Mouse (Mus musculus) thymus, adult 2 months (tissue): ENCODE data around the gene Cmtm1. TPM values are rescaled to one million over a fixed set of nuclear protein-coding genes. Genes with fewer than 3 reads are reported as not detected.

ENCODE experiments used
- DNase-seq: peaks from one replicate; pipeline ENCODE4 v3.0.0; 2021
- H3K27ac ChIP-seq: fragments of 200-500 bp; 2 replicates; pipeline ENCODE4 v1.5.1; 2012; ENCODE audit warnings: low read length, control low read depth; ENCODE audit not compliant: control insufficient read depth, insufficient read depth
- H3K27me3 ChIP-seq: fragments of 200-500 bp; 2 replicates; pipeline ENCODE4 v1.6.1; 2012; ENCODE audit warnings: mild to moderate bottlenecking, low read length, moderate library complexity, mixed read lengths; ENCODE audit not compliant: control insufficient read depth, insufficient read depth
- H3K36me3 ChIP-seq: fragments of 200-500 bp; 2 replicates; pipeline ENCODE4 v1.6.1; 2012; ENCODE audit warnings: mild to moderate bottlenecking, low read length, moderate library complexity; ENCODE audit not compliant: control insufficient read depth, insufficient read depth
- H3K4me1 ChIP-seq: fragments of 200-500 bp; replicated peaks from 2 replicates; pipeline ENCODE4 v1.6.1; 2012; ENCODE audit warnings: low read length; ENCODE audit not compliant: control insufficient read depth, insufficient read depth
- H3K4me3 ChIP-seq: fragments of 200-500 bp; 2 replicates; pipeline ENCODE4 v1.5.1; 2012; ENCODE audit warnings: mild to moderate bottlenecking, low read length, control low read depth, moderate library complexity; ENCODE audit not compliant: control insufficient read depth, insufficient read depth
- CTCF ChIP-seq: fragments of 200-500 bp; IDR thresholded peaks from 2 replicates; pipeline ENCODE4 v1.5.1; 2012; ENCODE audit warnings: mild to moderate bottlenecking, control low read depth, low read length, moderate library complexity, borderline replicate concordance; ENCODE audit not compliant: control insufficient read depth, poor library complexity, insufficient read depth; ENCODE audit errors: extremely low read depth
- POLR2A ChIP-seq: fragments of 200-500 bp; IDR thresholded peaks from 2 replicates; pipeline ENCODE4 v1.6.1; 2012; ENCODE audit warnings: mild to moderate bottlenecking, low read length, control low read depth, moderate library complexity; ENCODE audit not compliant: control insufficient read depth, poor library complexity, insufficient read depth; ENCODE audit errors: extremely low read depth
- WGBS: fragments of 180-500 bp; shearing (Covaris S2); methylation state at CpG from one replicate; pipeline ENCODE4 v1.1.7; 2018; 5-methylcytosine and 5-hydroxymethylcytosine counted together
- polyA plus RNA-seq: library from polyadenylated mRNA; depleted of rRNA; stranded (reverse); fragments of >200 nt; gene quantifications from 2 replicates; pipeline ENCODE4 v1.2.3, GENCODE M21; 2012; rRNA removed

Cmtm1 gene
- polyA plus RNA-seq, 1 experiment: not detected

DNA sequence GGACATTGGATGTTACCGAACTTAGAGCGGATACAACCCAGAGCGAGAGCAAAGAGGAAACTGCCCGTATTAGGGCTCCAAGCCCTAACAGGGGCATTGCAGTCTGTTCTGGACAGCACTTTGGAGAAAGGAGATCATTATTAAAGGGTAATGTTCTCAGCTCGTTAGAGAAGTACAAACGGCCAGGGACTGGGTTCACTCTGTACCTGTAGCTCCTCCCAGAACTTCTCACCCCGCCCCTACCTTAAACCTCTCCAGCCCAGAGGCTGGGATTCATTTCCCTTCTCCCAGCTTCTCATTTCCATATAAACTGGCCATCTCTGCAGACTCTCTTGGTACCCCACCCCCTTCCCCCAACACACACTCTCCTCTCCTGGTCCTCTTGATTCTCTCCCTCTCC lies 58.5 kb downstream of the Cmtm1 start:
- no peak overlapping the region; the same call in 1 of the 2 replicates for H3K4me3 ChIP-seq
- DNase-seq: no peak
- H3K4me1 ChIP-seq: peaks cover 20% of the 10 kb centered on the region
- TF ChIP-seq CTCF (no peak), POLR2A (no peak)
- H3K27ac ChIP-seq: no peak overlapping the region
- no peaks in the 10 kb centered on the region for H3K27me3 ChIP-seq
- H3K36me3 ChIP-seq: no peaks in the 10 kb centered on the region
- 4% methylated on average over 7 of the region's 7 CpGs for WGBS

DNA sequence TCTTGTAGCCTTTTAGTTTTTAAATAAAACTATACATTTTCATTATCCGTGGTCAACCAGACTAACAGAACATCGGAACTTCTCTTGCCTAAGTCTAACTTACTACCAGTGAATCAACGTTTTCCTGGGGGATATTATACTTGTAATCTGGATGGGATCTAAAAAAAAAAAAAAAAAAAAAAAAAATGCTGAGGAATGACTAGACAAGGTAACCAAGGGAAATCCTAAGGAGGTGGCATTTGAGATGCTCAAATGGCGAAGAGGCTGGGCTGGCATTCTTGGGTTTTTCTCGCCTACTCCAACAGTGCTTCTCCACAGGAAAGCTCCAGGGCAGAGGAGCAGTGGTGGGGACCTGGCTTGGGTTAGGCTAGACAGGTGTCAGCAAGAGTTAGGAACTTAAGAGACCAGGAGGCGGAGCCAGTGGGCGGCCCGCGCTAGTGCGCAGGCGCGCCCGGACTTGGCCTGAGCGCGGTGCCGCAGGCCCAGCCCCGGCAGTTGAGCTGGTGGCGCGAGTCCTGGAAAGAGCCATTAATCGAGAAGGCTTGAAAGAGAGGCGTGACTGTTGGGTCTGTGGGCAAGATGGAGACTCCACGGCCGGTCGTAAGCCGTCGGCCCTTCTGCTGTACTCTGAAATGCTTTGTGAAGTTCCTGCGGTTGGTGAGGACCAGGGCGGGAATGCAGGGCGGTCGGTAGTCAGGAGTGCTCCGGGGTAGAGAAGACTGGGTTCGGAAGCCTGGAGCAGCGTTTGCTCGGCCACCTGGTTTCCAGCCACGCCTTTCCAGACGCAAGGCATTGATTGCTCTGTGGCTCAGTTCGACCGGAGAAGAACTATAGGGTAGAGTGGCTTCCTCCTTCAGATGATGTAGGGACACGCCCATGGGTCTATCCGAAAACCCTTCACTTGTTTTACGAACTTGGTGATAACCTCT lies 59.2 kb downstream of the Cmtm1 start, which contains the start of gene Cklf:
Gene Cklf, plus strand, starts transcription at position 423 of the 929 bp plus-strand sequence.
- Histone ChIP-seq H3K4me3 (peak within 1 kb of the TSS; percentile 56), H3K4me1 (peaks cover 21% of the 10 kb centered on the region), H3K36me3 (no peaks in the 10 kb centered on the region), H3K27ac (no peak within 1 kb of the TSS), H3K27me3 (no peaks in the 10 kb centered on the region)
- 5% methylated on average over 41 of the region's 41 CpGs for WGBS
- peak; percentile 86 for DNase-seq
- TF ChIP-seq CTCF: peak; percentile 11; the same call in 1 of the 2 replicates
- TF ChIP-seq POLR2A: peak; percentile 80

DNA sequence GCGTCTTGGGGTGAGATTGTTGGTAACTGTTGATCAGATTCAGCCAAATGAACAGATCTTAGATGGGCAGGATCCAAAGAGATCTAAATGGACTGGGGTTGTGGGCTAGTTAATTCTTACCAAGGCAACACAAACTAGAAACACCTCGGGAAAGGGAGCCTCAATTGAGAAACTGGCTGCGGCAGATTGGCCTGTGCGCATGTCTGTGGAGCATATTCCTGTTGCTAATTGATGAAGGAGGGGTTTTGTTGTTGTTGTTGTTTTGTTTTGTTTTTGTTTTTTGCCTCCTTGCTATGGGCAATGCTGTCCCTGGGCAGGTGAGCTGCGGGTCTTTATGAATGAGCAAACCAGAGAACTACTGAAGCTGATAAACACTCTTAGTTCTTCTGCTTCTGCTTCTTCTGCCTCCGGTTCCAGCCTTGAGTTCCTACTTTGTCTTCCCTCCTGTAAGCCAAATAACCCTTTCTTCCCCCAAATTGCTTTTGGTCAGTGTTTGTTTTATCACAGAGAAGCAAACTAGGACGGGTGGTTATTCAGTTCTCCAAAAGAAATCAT lies 60.4 kb downstream of the Cmtm1 start:
- 90% methylated on average over 7 of the region's 7 CpGs for WGBS
- DNase-seq: no peak
- TF ChIP-seq POLR2A: no peak
- TF ChIP-seq CTCF: no peak

DNA sequence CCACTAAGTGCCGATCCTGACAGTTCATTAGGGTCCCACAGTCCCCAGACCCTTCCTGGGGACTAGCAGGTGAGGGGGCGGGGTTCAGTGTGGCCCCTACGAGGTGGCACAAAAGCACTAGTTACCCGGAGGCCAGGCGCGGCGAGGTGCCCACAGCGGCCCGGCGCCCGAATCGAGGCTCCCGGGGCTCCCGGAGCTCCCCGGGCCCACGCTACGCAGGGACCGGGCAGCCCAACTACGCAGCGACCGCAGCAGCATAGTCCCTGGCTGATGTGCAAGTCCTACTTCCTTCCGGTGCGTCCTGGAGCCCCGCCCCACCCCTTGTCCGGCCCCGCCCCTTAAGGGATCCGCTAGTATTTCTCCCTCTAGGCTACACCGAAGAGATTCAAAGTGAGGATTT lies 61.7 kb downstream of the Cmtm1 start, which contains the start of gene Tk2:
Gene Tk2, minus strand, starts transcription at position 283 of the 400 bp plus-strand sequence.
- Histone ChIP-seq H3K27ac (peak within 1 kb of the TSS; percentile 74), H3K4me1 (peaks cover 21% of the 10 kb centered on the region), H3K27me3 (no peaks in the 10 kb centered on the region), H3K36me3 (no peaks in the 10 kb centered on the region), H3K4me3 (peak within 1 kb of the TSS; percentile 64)
- under 1% methylated on average over 28 of the region's 28 CpGs for WGBS
- DNase-seq: peak; percentile 75
- no peak for TF ChIP-seq CTCF
- TF ChIP-seq POLR2A: peak; percentile 88

More for the DNA sequence above, 60.4 kb downstream of the Cmtm1 start:
- H3K27ac ChIP-seq: no peak overlapping the region
- no peaks in the 10 kb centered on the region for H3K27me3 ChIP-seq
- peaks cover 21% of the 10 kb centered on the region for H3K4me1 ChIP-seq
- no peak overlapping the region for H3K4me3 ChIP-seq
- no peaks in the 10 kb centered on the region for H3K36me3 ChIP-seq

DNA sequence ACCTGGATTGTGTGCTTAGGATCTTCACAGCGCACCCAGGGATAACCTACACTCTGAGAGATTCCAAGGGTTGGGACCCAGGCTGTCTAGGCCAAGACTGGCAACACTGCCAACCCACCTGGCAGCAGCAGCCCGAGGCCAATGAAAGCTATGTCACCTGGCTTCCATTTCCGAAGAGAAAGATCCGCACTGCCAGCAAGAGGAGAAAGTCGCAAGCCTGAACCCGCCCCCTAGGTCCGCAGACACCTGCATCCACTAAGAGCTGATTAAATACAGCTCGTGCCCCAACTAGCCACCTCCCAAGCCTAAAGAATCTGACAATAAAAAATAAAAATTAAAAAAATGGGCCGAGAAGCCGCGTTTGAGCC lies 62.1 kb downstream of the Cmtm1 start:
- peak overlapping the region; percentile 74 for H3K27ac ChIP-seq
- no peaks in the 10 kb centered on the region for H3K27me3 ChIP-seq
- no peak for TF ChIP-seq CTCF
- TF ChIP-seq POLR2A: no peak
- H3K4me3 ChIP-seq: peak overlapping the region; percentile 64
- H3K4me1 ChIP-seq: peaks cover 21% of the 10 kb centered on the region
- H3K36me3 ChIP-seq: no peaks in the 10 kb centered on the region
- no peak for DNase-seq
- WGBS: 3% methylated on average over 11 of the region's 11 CpGs

DNA sequence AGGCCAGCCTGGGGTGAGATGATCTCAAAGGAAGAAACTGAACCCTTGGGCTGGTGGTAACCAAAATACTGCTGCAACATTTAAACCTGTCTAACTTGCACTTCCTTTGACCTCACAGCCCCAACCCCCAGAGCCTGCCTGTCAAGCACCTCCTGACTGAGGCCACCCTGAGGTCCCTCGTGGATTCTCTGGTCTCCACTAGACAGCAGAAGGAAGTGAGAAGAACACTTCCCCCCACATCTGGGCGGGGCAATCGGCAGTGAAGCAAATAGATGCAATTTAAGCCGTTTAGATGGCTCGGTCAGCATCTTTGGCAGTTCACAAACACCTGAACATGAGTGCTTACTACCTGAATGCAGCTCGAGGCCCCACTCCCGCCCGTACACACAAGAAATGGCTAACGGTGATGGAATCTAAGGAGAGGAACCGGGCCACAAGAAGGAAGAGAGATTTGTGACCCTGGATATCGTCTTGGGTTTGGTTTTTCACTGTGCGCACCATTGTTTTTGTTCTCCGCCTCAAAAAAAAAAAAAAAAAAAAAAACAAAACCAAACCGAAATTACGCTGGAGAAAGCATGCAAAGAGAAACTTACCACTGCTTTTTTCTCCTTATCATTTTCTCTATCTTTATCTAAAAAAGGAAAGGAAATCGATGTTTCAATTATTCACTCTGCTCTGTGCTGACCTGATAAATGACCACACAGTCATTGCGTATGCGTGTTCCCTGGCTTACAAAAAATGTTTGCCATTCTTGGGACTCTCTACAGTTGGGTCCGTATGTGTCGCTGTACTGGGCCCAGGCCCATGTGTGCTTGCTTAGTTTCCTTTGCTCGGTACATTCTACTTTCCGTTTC lies 62.7 kb downstream of the Cmtm1 start:
- H3K27me3 ChIP-seq: no peaks in the 10 kb centered on the region
- no peak for TF ChIP-seq CTCF
- TF ChIP-seq POLR2A: peak; percentile 25; the same call in 1 of the 2 replicates
- H3K4me3 ChIP-seq: peak overlapping the region; percentile 64
- peak overlapping the region; percentile 74 for H3K27ac ChIP-seq
- peak; percentile 51 for DNase-seq
- H3K4me1 ChIP-seq: peaks cover 21% of the 10 kb centered on the region
- no peaks in the 10 kb centered on the region for H3K36me3 ChIP-seq
- 12% methylated on average over 22 of the region's 22 CpGs for WGBS

DNA sequence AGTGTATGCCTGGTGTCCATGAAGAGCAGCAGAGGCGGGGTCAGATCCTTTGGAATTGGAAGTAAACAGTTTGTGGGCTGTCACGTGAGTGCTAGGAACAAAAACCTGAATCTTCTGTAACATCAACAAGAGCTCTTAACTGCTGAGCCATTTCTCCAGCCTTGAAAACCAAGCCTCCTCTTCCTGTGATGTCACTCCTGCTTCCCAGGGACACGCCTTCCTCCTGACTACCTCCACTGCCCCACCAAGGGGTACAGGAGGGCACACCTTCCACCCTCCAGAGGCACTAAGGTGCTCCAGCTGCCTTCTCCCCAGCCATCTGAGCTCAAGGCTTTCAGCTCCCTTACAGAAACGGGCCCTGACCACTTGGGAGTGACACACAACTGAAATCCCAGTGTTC lies 63.3 kb downstream of the Cmtm1 start:
- no peak overlapping the region for H3K4me3 ChIP-seq
- H3K27ac ChIP-seq: peak overlapping the region; percentile 69
- WGBS: 73% methylated on average over 4 of the region's 4 CpGs
- H3K27me3 ChIP-seq: no peaks in the 10 kb centered on the region
- TF ChIP-seq POLR2A: no peak; the same call in 1 of the 2 replicates
- no peak for TF ChIP-seq CTCF
- no peaks in the 10 kb centered on the region for H3K36me3 ChIP-seq
- H3K4me1 ChIP-seq: peaks cover 20% of the 10 kb centered on the region
- DNase-seq: no peak

Other genes starting within 250 kb of the Cmtm1 start
- 15.7 and 17.4 TPM in 2 replicates for gene Cdh5, start 208.5 kb downstream of the Cmtm1 start, polyA plus RNA-seq
- 0.70 and 0.82 TPM in 2 replicates for gene Bean1, start 139.7 kb downstream of the Cmtm1 start, polyA plus RNA-seq
- 30.5 and 30.6 TPM in 2 replicates for gene Tk2, start 61.6 kb downstream of the Cmtm1 start, polyA plus RNA-seq
- 19.1 and 21.0 TPM in 2 replicates for gene Cklf, start 59.3 kb downstream of the Cmtm1 start, polyA plus RNA-seq
- gene Cmtm2a, start 17.0 kb downstream of the Cmtm1 start, polyA plus RNA-seq: 0.12 TPM in 1 of 2 replicates, not detected in the other
- gene Gm45711, start 64 bp downstream of the Cmtm1 start, polyA plus RNA-seq: not detected in 2 replicates
- gene Gm11020, start 11.4 kb upstream of the Cmtm1 start, polyA plus RNA-seq: not detected in 2 replicates
- gene Cmtm2b, start 12.1 kb upstream of the Cmtm1 start, polyA plus RNA-seq: not detected in 2 replicates
- 63.4 and 76.3 TPM in 2 replicates for gene Cmtm3, start 29.3 kb upstream of the Cmtm1 start, polyA plus RNA-seq
- 7.8 and 8.4 TPM in 2 replicates for gene Cmtm4, start 85.7 kb upstream of the Cmtm1 start, polyA plus RNA-seq
- 15.6 and 16.1 TPM in 2 replicates for gene Dync1li2, start 132.9 kb upstream of the Cmtm1 start, polyA plus RNA-seq
- gene Terb1, start 199.8 kb upstream of the Cmtm1 start, polyA plus RNA-seq: 0.03 and 0.08 TPM in 2 replicates
- 8.9 and 14.3 TPM in 2 replicates for gene Nae1, start 224.5 kb upstream of the Cmtm1 start, polyA plus RNA-seq
- gene Car7, start 224.5 kb upstream of the Cmtm1 start, polyA plus RNA-seq: 2.4 and 2.8 TPM in 2 replicates